Mouse (Mus musculus) liver, embryonic 13.5 days (tissue): ENCODE data around the gene Tnfaip1. TPM values are rescaled to one million over a fixed set of nuclear protein-coding genes. Genes with fewer than 3 reads are reported as not detected.
A peak's percentile ranks its signal among the peaks of the same experiment; 100 is the strongest.

Source experiments
- ATAC-seq: fragments of 200-750 bp; cut with Nextera tagmentation; 2 replicates; pipeline ENCODE4 v1.8.0; 2017; ENCODE audit warnings: low read depth, mild to moderate bottlenecking, moderate number of reproducible peaks, moderate library complexity
- DNase-seq: peaks from one replicate; pipeline ENCODE4 v3.0.0; 2022
- H3K27ac ChIP-seq: fragments of 300-500 bp; sonication (generic); 2 replicates; pipeline ENCODE4 v1.5.1; 2015; ENCODE audit warnings: moderate library complexity, mild to moderate bottlenecking, inconsistent platforms
- H3K27me3 ChIP-seq: fragments of 300-500 bp; sonication (generic); 2 replicates; pipeline ENCODE4 v1.6.1; 2015; ENCODE audit warnings: mild to moderate bottlenecking, inconsistent platforms
- H3K36me3 ChIP-seq: fragments of 300-500 bp; sonication (generic); 2 replicates; pipeline ENCODE4 v1.6.1; 2015; ENCODE audit warnings: mild to moderate bottlenecking, inconsistent platforms
- H3K4me1 ChIP-seq: fragments of 300-500 bp; sonication (generic); replicated peaks from 2 replicates; pipeline ENCODE4 v1.6.1; 2015; ENCODE audit warnings: inconsistent platforms
- H3K4me2 ChIP-seq: fragments of 300-500 bp; sonication (generic); 2 replicates; pipeline ENCODE4 v1.6.1; 2015; ENCODE audit warnings: inconsistent platforms, mild to moderate bottlenecking, moderate library complexity
- H3K4me3 ChIP-seq: fragments of 300-500 bp; sonication (generic); replicated peaks from 2 replicates; pipeline ENCODE4 v1.5.1; 2015; ENCODE audit warnings: mild to moderate bottlenecking, inconsistent platforms
- H3K9ac ChIP-seq: fragments of 300-500 bp; sonication (generic); 2 replicates; pipeline ENCODE4 v1.6.1; 2015; ENCODE audit warnings: mild to moderate bottlenecking, inconsistent platforms
- H3K9me3 ChIP-seq: fragments of 300-500 bp; sonication (generic); replicated peaks from 2 replicates; pipeline ENCODE4 v1.6.1; 2016; ENCODE audit warnings: inconsistent platforms
- WGBS: fragments of 180-500 bp; shearing (Covaris S2); methylation state at CpG from one replicate; pipeline ENCODE4 v1.1.7; 2015; ENCODE audit not compliant: insufficient replicate concordance; 5-methylcytosine and 5-hydroxymethylcytosine counted together
- polyA plus RNA-seq: library from polyadenylated mRNA; unstranded; fragments of >200 nt; fragmentation: Nextera tagmentation; extraction: Ambion mirVana; gene quantifications from 2 replicates; pipeline ENCODE4 v1.2.1, GENCODE M21; 2015

Gene Tnfaip1
- polyA plus RNA-seq, 1 experiment from 2014 or later, result 15.6 TPM

DNA sequence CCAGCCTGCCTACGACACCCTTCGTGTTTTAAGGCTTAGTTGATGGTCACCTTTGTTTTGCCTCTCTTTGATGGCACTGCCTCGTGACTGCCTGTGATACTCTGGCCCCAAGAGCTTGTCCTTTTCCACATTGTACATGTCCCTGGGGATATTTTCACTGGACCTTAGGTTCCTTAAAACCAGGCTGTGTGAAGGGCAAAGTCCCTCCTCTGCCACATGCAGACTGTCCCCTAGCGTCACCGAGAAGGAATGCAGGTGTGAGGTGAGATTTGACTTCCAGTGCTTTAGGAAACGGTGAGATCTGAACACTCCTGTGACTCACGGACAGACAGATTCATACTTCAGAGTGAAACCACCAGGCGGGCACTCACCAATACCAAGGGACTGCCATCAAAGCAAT lies 21.1 kb upstream of the Tnfaip1 start:
- DNase-seq, result no peak
- Histone ChIP-seq H3K36me3 (no peaks in the 10 kb centered on the region), H3K27me3 (no peaks in the 10 kb centered on the region), H3K4me3 (no peak overlapping the region), H3K27ac (no peak overlapping the region), H3K4me1 (peaks cover 26% of the 10 kb centered on the region), H3K9ac (no peak overlapping the region), H3K9me3 (0 out of 2 replicates have a peak, but pooled peaks cover 4% of the 10 kb centered on the region), H3K4me2 (no peak overlapping the region)
- no peak for ATAC-seq
- WGBS, result 53% methylated on average over 8 of the region's 8 CpGs

DNA sequence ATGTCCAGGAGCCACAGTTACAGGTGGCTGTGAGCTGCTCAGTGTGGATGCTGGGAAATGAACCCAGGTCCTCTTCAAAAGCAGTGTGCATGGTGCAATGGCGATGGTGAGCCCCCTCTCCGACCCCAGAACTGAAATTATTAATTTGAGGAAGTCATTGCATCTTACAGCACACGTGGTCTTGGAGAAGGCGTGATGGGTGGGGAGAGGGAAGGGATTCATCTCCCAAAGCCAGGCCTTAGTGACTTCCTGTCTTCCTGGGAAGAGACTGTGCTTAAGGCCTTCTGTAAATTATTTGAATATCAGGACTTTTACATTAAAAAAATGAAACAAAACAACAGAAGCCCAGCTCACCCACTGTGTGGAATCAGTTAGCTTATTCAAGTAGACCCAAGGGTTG lies 19.9 kb upstream of the Tnfaip1 start:
- 44% methylated on average over 4 of the region's 4 CpGs for WGBS
- peaks cover 29% of the 10 kb centered on the region for H3K4me1 ChIP-seq
- H3K4me3 ChIP-seq, result no peak overlapping the region

DNA sequence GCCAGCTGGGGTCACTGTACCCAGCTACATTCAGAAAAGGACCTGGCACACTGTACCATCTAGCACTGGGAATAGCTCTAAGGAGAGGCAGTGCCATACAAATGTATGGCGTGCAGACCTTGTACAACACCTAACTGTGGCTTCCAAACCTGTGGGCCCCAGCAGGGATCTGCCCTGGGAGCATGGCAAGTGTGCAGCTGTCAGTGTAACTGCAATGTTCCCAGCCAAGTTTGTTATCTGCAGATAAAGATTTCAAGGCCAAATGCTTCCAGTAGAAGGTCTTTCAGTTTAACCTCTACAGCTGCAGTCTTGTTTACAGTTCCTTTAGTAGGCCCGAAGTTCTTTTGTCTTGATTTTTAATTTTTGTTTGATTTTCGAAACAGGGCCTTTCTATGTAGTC lies 19.5 kb upstream of the Tnfaip1 start:
- peaks cover 32% of the 10 kb centered on the region for H3K4me1 ChIP-seq
- ATAC-seq, result no peak
- WGBS, result 42% methylated on average over 3 of the region's 3 CpGs
- peak overlapping the region; percentile 70 for H3K27ac ChIP-seq
- 0 out of 2 replicates have a peak, but pooled peaks cover 4% of the 10 kb centered on the region for H3K9me3 ChIP-seq
- H3K4me2 ChIP-seq, result no peak overlapping the region
- DNase-seq, result no peak
- H3K36me3 ChIP-seq, result no peaks in the 10 kb centered on the region
- no peak overlapping the region for H3K4me3 ChIP-seq
- peak overlapping the region; percentile 36; the same call in 1 of the 2 replicates for H3K9ac ChIP-seq
- H3K27me3 ChIP-seq, result no peaks in the 10 kb centered on the region

More for the DNA sequence above, 19.9 kb upstream of the Tnfaip1 start:
- Histone ChIP-seq H3K27ac (peak overlapping the region; percentile 70; the same call in 1 of the 2 replicates), H3K9me3 (0 out of 2 replicates have a peak, but pooled peaks cover 4% of the 10 kb centered on the region), H3K27me3 (no peaks in the 10 kb centered on the region), H3K4me2 (no peak overlapping the region), H3K36me3 (no peaks in the 10 kb centered on the region), H3K9ac (no peak overlapping the region)
- ATAC-seq, result no peak
- no peak for DNase-seq

DNA sequence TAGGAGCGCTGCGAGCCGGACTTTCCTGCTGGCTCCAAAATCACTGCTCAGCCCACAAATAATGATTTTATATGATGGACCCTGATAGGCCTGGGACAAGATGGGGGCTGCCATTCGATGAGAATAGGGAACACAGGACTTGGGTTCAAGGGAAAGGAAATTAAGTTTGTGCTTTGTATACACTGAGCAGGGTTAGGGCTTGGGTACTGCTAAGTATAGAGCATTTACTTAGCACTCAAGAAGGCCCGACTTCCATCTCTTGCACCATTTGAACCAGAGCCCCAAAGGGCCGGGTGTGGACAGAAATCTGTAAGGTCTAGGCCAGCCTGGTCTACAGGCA lies 14.9 kb upstream of the Tnfaip1 start:
- 0 out of 2 replicates have a peak, but pooled peaks have one; percentile 9 for ATAC-seq

DNA sequence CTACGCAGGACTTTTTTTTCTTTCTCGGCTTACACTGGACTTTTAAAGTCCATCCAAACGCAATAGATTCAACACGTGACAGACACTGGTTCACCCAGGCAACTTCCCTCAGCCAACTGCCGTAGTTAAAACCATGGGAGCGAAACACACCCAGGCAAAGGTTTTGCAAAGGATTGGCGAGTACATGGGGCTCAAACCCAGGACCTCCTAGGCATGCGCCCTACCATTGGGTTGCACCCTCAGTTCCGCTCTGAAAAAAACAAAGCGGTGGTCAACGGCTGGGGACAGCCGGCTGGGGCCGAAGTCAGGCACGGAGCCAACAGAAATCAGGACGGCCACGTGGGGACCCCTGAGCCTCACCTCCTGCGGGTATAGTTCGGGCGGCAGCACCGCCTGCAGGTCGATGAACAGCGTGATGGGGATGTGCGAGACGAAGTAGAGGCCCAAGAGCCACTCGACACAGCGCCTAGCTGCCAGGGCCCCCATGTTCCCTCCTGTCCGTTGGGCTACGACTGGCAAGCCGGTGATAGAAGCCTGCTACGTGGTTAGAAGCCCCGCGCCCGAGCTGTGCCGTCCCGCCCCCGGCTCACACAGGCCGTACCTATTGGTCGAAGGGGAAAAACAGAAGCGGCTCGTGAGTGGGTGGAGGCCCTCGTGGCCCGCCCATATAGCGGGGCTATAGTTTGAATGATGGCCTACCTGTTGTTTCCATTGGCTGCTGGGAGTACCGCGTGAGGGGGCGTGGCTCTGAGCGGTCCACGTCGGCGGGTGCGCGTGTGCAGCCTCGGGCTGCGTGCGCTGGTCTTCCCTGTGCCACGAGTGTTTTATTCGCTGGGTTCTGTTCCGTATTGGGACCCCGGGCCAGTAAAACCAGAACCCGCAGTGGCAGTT lies 14.3 kb upstream of the Tnfaip1 start, which contains the start of gene Tmem97:
TSS of gene Tmem97 (minus strand) at position 610 of the 891 bp plus-strand sequence.
- Histone ChIP-seq H3K9me3 (0 out of 2 replicates have a peak, but pooled peaks cover 4% of the 10 kb centered on the region), H3K36me3 (0 out of 2 replicates have a peak, but pooled peaks cover 2% of the 10 kb centered on the region), H3K4me1 (peaks cover 55% of the 10 kb centered on the region), H3K4me2 (peak within 1 kb of the TSS; percentile 91), H3K9ac (peak within 1 kb of the TSS; percentile 87), H3K4me3 (peak within 1 kb of the TSS; percentile 82), H3K27ac (peak within 1 kb of the TSS; percentile 83), H3K27me3 (no peaks in the 10 kb centered on the region)
- ATAC-seq (peak; percentile 100), DNase-seq (peak; percentile 94)
- WGBS, result under 1% methylated on average over 60 of the region's 60 CpGs

More for the DNA sequence above, 14.9 kb upstream of the Tnfaip1 start:
- Histone ChIP-seq H3K9ac (peak overlapping the region; percentile 55), H3K36me3 (no peaks in the 10 kb centered on the region), H3K27ac (peak overlapping the region; percentile 6; the same call in 1 of the 2 replicates), H3K4me3 (peak overlapping the region; percentile 82), H3K4me2 (peak overlapping the region; percentile 91), H3K4me1 (peaks cover 57% of the 10 kb centered on the region), H3K27me3 (no peaks in the 10 kb centered on the region), H3K9me3 (0 out of 2 replicates have a peak, but pooled peaks cover 4% of the 10 kb centered on the region)
- 25% methylated on average over 6 of the region's 6 CpGs for WGBS
- DNase-seq, result no peak

DNA sequence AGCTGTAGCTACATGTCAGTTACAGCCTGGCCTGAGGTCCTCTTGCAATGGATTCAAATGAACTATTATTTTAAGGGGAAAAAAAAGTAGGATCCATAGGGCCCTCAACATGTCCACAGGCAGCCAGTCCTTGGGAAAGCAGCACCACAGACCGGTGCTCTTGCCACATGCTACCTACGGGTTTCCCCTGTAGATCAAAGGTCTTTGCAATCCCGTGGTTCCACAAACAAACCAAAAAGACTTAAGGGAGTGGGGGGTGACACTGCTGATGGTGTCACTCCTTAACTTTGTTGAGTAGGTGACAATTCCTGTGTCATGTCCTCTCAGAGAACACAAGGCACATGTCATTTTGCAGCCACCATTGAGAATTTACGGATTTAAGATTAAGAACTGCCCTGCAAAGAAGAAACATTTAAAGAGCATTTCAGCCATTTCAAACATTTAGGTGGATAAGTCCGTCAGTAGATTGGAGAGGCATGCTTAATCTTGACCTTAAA lies 13.4 kb upstream of the Tnfaip1 start:
- Histone ChIP-seq H3K9ac (peak overlapping the region; percentile 87), H3K4me3 (peak overlapping the region; percentile 82), H3K4me1 (peaks cover 56% of the 10 kb centered on the region), H3K27me3 (no peaks in the 10 kb centered on the region), H3K4me2 (peak overlapping the region; percentile 91), H3K9me3 (0 out of 2 replicates have a peak, but pooled peaks cover 4% of the 10 kb centered on the region), H3K36me3 (0 out of 2 replicates have a peak, but pooled peaks cover 9% of the 10 kb centered on the region), H3K27ac (peak overlapping the region; percentile 83)
- DNase-seq (no peak), ATAC-seq (no peak)
- 5% methylated on average over 5 of the region's 5 CpGs for WGBS

DNA sequence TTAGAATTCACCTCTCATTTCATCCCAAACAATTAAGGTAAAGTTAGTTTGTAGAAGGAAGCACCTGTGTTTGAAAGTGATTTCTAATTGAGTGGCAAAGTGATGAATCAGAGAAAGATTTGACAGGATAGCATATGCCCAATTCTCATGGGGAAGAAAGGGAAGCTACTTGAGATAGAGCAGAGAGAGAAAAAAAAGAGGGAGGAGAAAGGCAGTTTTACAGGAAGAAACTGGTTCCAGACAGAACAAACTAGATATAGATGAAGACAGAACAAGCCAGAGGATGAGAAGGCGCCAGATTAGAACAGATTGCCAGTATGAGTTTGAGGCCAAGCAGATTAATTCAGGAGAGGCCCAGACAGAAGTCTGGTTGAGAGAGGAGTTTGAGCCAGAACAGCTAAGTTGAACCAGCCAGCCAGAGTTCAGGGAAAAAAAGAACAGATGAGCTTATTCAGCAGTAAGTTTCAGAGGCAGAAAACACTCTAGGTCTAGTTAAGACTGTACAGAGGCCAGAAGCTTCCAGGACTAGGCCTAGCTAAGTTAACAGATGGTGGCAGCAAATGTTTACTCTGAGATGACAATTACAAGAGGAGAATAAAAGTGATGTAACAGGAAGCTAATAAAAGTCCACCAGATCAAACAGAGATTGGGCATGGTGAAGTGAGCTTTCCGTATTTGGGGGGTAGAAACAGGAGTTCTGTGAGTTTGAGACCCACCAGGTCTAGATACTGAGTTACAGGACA lies 11.8 kb upstream of the Tnfaip1 start:
- Histone ChIP-seq H3K27me3 (no peaks in the 10 kb centered on the region), H3K4me1 (peaks cover 57% of the 10 kb centered on the region), H3K9ac (0 out of 2 replicates have a peak overlapping the region, but pooled peaks have one; percentile 87), H3K36me3 (peaks cover 22% of the 10 kb centered on the region), H3K27ac (no peak overlapping the region), H3K4me2 (peak overlapping the region; percentile 91), H3K4me3 (no peak overlapping the region), H3K9me3 (no peaks in the 10 kb centered on the region)
- ATAC-seq, result no peak
- no peak for DNase-seq
- WGBS, result 59% methylated on average over 2 of the region's 2 CpGs

DNA sequence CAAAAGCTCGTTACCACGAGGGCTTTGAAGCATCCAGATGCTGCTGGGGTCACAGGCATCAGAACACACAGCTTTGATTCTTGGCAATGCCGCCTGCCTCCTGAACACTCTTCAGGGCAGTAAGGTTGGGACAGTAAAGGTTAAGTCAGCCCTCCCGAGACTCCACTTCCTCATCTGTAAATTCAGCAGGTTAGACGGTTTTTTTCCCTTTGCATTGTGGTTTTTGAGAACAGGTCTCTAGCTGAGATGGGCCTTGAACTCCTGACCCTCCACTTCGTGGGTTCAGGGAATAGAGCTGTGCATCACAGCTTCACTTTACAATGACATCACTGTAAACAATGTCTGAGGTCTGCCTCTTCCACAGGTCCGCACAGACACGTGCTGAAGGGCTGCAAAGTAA lies 9.0 kb upstream of the Tnfaip1 start:
- DNase-seq (no peak), ATAC-seq (no peak)
- Histone ChIP-seq H3K9me3 (no peaks in the 10 kb centered on the region), H3K27ac (no peak overlapping the region), H3K4me1 (peaks cover 55% of the 10 kb centered on the region), H3K36me3 (peaks cover 47% of the 10 kb centered on the region), H3K9ac (no peak overlapping the region), H3K4me3 (no peak overlapping the region), H3K27me3 (no peaks in the 10 kb centered on the region), H3K4me2 (no peak overlapping the region)
- 35% methylated on average over 8 of the region's 8 CpGs for WGBS

DNA sequence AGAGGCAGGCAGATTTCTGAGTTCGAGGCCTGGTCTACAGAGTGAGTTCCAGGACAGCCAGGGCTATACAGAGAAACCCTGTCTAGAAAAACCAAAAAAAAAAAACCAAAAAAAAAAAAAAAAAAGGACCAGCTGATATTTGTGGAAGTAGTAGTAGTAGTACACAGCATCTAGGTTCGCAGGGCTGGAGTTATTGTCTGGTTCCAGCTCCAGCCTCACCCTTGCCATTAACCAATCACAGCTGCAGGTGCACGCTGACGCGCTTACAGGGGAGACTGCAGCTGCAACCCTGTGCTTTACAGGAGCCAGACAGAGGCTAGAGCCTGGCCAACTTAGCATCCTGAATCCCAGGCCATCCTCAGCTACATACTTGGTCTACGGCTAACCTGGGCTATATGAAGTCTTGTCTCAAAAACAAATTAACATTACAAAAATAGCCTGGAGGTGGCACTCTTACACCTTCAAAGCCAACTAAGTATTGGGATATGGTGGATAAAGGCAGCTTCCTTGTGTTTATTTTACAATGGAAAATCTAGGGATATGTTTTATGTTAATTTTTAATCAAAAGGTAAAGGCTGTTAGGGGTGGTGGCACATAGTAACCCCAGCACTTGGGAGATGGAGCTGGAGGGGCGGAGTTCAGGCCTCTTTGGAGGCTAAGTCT lies 8.4 kb upstream of the Tnfaip1 start:
- no peak for DNase-seq
- no peak overlapping the region for H3K9ac ChIP-seq
- no peaks in the 10 kb centered on the region for H3K27me3 ChIP-seq
- H3K27ac ChIP-seq, result no peak overlapping the region
- H3K9me3 ChIP-seq, result no peaks in the 10 kb centered on the region
- no peak overlapping the region for H3K4me2 ChIP-seq
- peaks cover 49% of the 10 kb centered on the region for H3K4me1 ChIP-seq
- no peak overlapping the region for H3K4me3 ChIP-seq
- peaks cover 53% of the 10 kb centered on the region for H3K36me3 ChIP-seq
- no peak for ATAC-seq
- WGBS, result 85% methylated on average over 7 of the region's 7 CpGs

DNA sequence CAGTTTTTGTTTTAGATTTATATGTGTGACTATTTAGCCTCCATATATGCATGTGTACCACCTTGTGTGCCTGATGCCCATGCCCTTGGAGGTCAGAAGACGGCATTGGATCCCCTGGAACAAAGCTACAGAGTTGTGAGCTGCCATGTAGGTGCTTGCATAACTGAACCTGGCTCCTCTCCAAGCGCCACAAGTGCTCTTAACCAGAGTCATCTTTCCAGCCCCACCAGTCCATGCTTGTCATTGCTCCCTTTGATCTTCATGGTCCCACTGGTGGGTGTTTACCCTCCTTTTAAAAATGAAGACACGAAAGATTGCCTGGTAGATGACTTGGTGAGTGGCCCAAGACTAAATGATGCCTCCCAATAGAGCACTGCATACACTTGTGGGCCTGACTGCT lies 4.2 kb upstream of the Tnfaip1 start:
- Histone ChIP-seq H3K9me3 (no peaks in the 10 kb centered on the region), H3K4me1 (peaks cover 40% of the 10 kb centered on the region), H3K27me3 (no peaks in the 10 kb centered on the region), H3K36me3 (peaks cover 55% of the 10 kb centered on the region), H3K27ac (peak overlapping the region; percentile 27; the same call in 1 of the 2 replicates), H3K4me3 (no peak overlapping the region), H3K4me2 (no peak overlapping the region), H3K9ac (no peak overlapping the region)
- no peak for ATAC-seq
- no peak for DNase-seq
- WGBS, result 76% methylated on average over 3 of the region's 3 CpGs
